Mouse (Mus musculus) right cerebral cortex, postnatal 10 days (tissue): ENCODE measurements around the gene Lipc.
A peak's percentile ranks its signal among the peaks of the same experiment; 100 is the strongest.
"Not testable (repeated sequence)": the region's sequence is repeated elsewhere in the genome, so short reads cannot be mapped to it uniquely, and the experiment has no call there.

Experiments used
- DNase-seq, 2 experiments: peaks; one replicate each; pipeline ENCODE4 v3.0.0; 2021; ENCODE audit warnings: low spot score in 2 of 2

Lipc gene

DNA sequence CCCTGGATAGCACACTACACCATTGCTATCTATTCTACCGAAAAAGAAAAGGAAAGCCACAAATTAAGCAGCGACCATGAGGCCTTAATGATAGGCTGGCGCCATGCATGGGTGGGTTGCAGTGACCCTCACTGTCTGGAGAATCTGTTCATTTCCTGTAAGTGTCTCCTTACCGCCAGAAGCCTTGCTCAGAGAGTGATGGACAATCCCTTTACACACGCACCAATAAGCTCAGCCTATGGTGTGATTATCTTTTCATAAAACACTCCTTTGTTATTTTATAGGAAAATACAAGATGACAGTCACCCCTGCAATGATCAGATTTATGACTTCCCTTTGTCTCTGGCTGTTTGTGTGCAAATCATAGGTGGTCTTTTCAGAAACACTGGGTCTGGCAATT, 92.8 kb downstream of the Lipc start:
- DNase-seq, result no peak

DNA sequence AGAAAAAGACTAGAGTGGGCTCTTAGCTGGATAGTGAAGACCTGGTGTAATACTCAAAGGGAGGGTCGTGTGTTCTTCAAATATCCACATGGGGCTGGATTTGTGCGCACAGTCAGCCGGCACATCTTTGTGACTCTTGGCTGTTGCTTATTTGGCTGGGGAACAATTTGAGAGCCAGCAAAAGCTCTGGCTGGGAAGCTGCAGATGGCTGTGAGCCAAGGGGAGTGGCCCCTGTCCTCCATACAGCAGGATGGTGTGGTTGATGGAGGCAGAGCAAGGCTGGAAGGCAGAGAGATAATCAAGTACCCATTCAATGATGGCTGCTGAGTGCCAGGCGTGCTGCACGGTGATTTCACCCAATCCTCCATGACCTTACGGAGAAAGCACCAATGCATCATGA, 96.2 kb downstream of the Lipc start:
- peak; percentile 42 to 46 for DNase-seq

DNA sequence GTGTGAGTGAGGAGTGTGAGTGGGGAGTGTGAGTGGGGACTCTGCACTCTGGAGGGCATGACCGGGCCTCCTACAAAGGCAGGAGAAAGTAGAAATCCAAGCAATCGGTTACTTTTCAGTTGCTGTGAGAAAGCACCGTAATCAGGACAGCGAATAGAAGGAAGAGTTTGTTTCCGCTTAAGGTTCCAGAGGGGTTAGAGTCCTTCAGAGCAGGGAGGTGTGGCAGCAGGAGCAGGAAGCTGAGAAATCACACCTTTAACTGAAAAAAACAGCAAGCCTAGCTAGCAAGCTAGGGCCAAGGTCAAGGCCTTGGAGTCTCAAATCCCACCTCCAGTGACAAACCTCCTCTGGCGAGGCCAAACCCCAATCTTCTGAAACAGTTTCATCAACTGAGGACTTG, 97.1 kb downstream of the Lipc start:
- DNase-seq, result no peak

DNA sequence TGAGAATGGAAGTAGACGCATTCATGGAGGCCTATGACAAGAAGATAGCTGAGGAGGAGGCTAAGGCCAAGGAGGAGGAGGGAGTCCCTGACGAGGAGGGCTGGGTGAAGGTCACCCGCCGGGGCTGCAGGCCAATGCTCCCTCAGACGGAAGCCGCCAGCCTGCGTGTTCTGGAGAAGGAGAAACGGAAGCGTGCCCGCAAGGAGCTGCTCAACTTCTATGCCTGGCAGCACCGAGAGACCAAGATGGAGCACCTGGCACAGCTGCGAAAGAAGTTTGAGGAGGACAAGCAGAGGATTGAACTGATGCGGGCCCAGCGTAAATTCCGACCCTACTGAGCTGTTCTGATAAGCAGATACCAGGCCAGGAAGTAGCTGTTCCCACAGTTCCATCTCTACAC, 98.9 kb downstream of the Lipc start:
- DNase-seq, result not testable (repeated sequence)

DNA sequence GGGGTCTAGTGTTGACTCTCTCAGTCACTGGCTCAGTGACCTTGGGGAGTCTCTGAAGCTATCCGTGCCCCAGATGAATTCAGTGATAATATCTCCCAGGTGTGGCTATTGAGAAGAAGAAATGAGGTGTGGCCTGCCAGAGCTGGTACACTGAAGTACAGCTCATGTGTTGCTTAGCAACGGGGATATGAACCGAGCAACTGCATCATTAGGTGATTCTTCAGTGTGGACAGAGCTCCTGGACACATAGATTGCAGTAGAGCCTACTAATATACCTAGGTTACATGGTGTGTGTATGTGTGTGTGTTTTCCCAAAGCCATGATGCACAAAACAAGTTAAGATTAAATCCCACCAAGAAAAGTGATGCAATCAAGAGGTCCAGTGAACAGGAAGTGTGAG, 100.5 kb downstream of the Lipc start:
- DNase-seq, result no peak

DNA sequence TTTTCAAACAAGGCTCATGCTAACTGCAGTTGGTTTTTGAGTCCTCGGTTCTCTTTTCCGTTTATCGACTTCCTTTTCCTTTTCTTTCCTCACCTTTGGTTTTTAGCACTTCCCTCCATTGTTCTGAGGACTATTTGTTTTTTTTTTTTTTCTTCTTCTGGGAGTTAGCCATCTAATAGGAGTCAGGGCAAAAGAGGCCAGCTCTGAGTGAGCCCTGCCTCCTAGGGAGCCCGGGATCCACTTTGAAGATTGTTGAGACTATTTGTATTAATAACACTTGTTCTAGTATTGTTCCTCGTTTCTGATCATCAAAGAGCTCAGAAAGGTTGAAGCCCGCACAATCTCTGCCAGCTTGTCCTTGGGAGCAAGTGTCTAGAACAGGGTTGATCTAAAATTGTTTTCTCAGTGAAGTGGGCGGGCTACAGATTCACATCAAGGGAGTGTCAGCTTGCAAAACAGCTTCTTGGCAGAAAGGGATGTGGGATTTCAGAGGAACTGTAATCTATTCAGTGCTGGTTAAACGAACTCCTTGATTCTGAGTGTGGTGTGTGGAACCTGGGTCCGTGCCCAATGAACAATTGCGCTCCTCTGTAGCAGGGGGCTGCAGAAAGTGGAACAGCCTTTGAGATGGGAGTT, 103.8 kb downstream of the Lipc start:
- DNase-seq, result peak; percentile 73 to 82

DNA sequence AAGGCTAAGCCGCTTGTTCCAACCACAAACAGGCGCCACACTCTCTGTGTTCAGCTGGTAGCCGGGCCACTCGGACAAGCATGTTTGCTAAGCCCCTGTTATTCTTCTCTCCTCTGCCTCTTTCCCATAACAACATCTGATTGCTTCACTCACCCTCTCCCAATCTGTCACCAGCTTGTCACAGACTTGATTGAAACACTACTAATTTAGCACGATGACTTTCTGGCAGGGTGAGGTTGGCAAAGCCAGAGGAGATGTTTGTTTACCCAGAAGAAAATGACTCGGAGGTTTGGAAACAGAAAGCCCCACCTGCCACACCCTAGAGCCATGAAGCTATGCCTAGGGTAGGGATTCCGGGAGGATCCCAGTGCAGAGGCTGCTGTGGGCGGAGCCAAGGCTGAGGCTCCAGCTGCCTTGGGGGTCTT, 104.4 kb downstream of the Lipc start:
- no peak for DNase-seq

DNA sequence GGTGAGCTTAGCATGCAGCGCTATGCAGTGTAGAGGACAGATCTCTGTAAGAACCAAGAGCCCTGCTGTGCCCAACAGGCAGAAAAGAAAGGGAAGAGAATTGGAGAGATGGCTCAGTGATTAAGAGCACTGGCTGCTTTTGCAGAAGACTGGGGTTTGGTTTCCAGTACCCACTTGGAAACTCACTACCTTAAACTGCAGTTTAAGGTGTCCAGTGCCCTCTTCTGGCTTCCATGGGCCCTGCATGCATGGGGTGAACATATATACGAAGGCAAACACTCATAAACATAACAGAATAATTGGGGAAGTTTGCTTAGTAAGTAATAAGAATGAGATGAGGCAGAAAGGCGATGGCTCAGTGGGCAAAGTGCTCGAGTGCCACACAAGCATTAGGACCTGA, 108.8 kb downstream of the Lipc start:
- no peak for DNase-seq

DNA sequence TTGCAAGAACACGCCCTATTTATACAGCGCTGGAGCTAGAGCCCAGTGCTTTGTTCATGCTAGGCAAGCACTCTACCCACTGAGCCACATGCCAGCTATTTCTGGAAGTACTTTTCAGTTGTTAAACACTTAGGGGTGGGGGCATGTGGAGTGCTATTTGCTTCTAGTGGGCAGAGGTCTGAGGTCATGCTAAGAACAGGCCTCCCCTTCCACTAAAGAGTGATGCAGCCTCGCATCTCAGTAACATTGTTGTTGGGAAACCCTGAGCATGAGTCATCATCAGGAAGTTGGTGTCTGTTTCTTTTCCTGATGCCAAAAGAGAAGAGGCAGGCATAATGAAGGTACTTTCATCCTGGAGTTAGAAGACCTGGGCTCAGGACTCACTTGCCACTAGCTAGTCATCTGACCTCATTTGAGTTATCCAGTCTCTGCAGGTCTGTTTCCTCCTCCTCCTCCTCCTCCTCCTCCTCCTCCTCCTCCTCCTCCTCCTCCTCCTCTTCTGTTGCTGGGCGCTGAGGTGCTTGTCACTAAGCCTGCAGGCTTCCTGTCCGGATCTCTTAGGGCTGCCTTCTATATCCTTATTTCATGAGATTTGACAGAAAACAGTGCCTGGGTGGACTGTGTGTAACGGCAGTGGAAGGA, 109.6 kb downstream of the Lipc start:
- DNase-seq, result no peak

DNA sequence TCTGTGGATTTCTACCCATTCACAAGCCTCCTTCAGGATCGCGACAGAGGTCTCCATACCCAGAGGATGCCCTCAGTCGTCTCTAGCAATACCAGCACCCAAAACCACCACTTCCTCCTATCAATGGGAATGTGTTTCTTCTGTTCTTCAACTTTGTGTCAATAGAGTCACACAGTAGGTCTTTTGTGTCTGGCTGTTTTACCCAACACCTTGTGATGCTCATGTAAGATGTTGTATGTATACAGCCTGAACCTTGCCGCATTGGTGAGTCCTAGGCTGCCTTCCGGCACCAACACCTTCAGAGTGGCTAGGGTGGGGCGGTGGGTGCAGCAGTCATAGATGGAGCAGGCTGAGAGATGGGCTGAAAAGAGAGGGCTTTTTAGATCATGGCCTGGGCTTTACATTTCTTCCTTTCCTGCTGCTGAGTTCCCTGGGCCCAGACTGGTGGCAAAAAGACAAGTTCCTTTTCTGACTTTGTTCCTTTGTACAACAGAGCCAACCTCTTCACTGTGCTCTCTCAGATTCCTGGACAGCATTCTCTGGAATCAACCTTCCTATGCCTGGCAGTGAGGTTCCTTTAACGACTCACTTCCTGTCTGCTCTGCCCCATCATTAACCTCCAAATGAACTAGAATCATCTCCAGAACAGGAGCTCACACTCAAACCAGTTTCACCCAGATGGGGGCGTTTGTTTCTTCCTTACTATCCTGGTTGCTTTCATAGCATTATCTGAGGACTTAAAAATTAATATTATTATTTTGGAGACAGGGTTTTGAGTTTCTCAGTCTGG, 110.4 kb downstream of the Lipc start:
- no peak for DNase-seq

DNA sequence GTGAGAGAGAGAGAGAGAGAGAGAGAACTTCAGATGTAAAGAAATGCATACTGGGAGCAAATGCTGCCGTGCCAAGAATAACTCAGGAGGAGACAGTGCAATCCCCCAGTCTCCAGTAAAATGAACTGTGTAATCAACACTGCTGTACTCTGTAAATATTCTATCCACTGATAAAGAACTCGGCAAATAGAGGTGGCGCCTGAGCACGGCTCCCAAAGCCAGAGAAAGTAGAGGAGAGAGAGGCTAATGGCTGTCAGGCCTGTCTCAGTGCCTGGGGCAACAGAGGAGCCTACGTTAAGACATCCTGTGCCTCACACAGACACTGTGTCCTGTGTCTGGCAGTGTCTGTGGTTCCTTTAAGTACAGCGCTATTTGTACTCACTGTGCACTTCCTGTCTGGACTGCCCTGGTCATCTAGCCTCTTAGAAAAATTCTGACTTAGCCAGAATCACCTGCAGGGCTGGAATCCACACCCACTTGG, 111.1 kb downstream of the Lipc start:
- DNase-seq, result no peak

DNA sequence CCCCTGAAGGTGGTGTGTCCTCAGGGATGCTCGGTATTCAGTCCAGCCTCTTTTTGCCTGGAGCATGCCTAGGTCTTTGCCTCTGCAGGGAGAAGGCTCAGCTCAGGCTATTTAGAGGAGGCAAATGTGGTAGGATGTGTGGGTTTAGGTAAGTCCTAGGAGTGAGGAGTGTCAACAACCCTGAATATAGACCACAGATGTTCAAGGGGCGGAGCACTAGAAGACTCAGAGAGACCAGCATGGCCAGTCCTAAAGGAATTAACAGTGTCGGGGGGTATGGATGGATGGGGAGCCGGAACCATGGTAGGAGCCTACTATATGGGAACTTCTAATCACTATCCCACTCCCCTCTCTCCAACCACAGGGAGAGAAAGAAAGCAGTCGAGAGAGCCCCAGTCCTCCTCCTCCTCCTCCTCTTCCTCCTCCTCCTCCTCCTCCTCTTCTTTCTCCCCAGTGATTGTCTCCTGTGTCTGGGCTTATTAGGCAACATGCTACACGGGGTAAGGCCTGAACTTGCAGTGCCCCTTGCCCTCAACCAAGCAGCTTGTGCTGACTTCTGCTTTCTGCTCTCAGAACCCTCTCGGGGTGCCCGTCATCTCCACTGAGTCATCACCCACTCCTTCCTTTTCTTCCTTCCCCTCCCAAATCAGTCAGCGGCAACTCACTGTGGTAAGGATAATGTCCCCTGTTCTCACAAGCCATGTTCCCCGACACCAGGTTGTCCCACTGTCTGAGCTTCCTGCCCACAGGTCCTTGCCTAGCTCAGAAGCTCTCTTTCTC, 113.7 kb downstream of the Lipc start:
- peak; percentile 50 to 53 for DNase-seq

DNA sequence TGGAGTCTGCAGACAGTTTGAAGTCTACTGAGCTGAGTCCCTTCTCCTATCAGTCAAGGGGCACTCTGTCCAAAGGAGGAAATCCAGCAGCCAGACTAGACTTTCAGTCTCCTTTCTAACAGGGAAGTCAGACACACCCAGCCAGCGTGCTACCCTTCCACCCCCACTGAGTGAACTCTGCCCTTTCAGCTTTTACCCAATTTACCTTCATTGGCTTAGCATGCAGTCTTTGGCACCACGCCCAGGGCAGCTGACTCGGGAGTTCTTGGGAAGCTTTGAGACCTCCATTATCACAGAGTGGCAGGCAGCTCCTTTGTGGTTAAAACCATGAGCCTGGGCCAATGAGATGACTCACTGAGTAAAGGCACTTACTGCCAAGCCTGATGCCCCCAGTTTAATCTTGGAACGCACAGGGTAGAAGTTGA, 117.3 kb downstream of the Lipc start:
- DNase-seq, result peak; percentile 74 to 77

DNA sequence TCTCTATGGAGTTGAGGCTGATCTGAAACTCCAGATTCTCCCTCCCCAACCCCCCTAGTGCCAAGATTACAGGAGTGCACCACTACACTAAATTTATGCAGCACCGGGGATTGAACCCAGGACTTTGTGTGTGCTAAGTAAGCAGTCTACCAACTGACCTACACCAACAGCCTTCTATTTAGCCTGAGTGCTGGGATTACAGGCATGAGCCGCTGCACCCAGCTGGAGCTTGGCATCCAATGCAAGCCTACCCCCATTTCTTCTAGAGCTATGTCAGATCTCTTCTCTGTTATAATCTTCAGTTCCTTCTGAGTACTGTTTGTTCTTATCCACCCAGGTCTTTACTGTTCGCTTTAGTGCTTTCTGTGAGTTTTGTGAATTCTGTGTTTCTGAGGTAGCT, 117.8 kb downstream of the Lipc start:
- DNase-seq, result no peak

DNA sequence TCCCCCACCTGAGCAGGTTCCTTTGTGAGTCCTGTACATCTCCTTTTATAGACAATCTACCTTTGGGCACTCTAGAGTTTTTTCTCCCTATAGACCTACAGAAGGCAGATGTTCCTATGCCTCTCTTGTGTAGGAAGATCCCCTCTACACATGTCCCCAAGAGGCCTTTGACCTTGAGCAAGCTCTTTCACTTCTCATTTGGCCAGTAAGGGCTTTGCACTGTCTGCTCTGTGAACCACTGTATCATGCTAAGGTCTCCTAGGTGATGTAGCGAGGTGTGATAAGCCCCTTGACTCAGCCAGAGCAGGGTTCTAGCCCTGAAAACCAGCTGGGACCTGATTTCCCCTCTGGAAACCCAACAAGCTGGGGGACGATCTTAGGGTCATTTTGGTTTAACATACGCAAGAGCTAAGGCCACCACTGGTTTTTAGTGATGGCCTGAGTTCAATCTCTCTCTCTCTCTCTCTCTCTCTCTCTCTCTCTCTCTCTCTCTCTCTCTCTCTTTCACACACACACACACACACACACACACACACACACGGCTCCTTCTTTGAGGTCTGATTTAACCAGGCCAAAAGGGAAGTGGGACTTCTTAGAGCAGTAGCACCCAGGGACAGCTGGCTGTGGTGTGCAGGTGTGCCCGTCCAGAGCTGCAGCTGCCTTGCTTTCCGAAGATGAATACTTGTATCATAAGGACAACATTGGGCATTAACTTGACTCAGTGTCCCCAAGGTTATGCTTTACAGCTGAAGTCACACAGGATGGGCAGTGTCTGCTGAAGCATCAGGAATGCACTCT, 118.7 kb downstream of the Lipc start:
- DNase-seq, result no peak

DNA sequence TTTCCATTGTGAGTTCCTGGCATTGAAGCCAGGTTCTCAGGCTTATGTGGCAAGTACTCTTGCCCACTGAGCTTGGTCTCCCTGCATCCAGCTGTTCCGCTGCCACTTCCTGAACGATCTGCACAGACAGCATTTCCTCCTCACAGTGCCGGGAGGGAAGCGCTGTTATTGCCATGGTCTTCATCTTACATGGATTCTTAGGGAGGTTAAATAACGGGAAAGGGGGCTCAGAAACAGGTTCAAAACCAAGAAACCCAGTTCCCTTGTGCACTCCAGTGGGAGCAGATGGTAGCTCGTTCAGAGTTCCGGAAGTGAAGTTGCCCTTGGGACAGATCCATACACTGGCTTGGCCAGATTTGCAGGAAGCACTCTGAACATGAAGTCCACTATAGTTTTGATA, 119.8 kb downstream of the Lipc start:
- no peak for DNase-seq

DNA sequence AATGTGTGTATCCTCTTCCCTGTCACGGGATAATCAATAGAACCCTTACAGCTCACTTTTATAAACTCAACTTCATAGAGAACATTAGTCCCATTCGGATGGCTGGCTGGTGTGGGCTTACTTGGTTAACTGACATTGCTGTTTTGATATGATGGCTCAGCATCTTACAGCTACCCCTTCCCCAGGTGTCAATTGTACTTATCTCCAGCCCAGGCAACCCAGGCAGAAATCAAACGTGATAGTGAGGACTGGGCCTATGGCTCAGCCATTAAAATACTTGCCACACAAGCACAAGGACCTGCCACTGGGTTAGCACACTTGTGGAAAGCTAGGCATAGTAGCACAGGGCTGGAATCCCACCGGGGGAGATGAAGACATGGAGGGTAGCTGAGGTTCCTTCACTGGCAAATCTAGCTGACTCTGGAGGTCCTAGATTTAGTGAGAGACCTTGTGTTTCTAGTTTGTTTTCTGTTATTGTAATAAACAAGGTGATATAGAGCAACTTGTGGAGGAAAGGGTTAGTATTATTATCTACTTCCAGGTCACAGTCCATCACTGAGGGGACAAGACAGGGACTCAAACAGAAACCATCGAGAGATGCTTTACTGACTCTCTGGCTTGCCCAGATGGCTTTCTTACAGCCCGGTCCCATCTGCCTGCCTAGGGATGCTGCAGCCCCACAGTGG, 121.0 kb downstream of the Lipc start:
- no peak for DNase-seq

DNA sequence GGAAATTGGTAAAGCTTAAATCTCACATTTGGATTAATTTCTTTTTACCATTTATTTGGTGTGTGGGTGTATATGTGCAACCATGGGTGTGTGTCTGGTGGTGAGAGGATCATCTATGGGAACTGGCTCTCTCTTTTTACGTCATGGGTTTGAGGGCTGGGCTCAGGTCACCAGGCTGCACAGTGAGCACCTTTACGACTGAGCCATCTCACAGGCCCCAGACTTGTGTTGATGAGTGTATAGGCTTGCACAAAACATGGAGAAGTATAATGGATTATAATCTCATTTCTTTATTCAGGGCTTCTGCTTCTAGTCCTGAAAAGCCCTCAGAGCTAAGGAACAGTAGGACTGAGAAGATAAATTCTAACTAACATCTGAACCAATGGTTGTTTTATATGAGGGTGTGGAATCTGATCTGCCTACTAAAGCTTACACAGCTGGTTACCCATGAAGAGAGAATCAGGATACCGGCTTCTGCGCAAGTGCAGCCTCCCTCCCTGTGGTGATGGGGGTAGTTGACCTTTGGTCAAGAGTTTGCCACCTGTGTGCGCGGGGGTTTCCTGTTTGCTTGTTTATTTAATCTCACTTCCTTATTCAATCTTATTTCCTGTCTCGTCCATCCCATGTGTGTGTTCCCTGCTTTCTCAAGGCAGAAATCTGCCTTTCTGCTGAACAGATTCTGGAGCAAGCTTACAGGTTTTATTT, 122.1 kb downstream of the Lipc start:
- DNase-seq, result no peak

DNA sequence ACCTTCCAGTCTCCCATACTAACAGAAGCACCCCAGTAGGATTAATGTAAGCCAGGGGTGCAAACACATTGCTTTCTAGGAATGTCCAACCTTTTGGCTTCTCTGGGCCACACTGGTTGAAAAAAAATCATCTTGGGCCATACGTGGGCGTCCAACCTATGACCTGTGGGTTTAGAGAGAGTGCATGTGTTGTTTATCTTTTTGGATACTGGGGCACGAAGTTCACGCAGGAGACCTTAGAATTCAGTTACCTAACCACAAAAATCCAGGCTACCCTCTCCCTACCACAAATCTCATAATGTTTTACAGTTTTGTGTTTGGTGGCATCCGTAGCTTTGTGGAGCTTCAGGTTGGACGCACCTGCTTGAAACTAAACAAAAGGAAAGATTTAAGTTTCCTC, 124.1 kb downstream of the Lipc start:
- no peak for DNase-seq

DNA sequence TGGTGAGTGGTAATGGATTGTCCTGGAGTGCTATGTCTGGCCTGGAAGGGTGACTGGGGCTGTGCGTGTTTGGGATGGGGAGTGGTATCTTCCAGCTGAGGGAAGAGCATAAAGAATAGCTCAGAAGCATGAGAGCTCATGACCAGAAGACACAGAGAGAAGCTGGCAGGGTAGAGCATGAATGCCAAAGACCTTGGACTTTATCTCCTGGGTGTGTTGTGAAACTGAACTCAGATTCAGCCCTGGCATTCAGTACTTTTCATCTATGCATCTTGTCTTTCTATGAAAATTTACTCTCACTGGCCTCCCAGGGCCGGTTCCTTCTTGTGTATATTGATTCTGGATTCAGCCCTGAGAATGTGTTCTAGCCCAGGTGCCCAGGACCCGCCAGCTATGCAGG, 127.9 kb downstream of the Lipc start:
- no peak for DNase-seq
